Mouse (Mus musculus) stomach, embryonic 15.5 days (tissue): ENCODE measurements around the gene Tjp1. TPM values are rescaled to one million over a fixed set of nuclear protein-coding genes. Genes with fewer than 3 reads are reported as not detected.

Experiments used
- ATAC-seq: fragments of 200-750 bp; cut with Nextera tagmentation; 2 replicates; pipeline ENCODE4 v1.8.0; 2017; ENCODE audit warnings: low read depth, moderate number of reproducible peaks, moderate TSS enrichment; ENCODE audit not compliant: insufficient read depth, low FRiP score
- H3K27ac ChIP-seq: fragments of 300-500 bp; sonication (generic); 2 replicates; pipeline ENCODE4 v1.5.1; 2015; ENCODE audit warnings: mild to moderate bottlenecking, inconsistent platforms
- H3K27me3 ChIP-seq: fragments of 300-500 bp; sonication (generic); replicated peaks from 2 replicates; pipeline ENCODE4 v1.6.1; 2015; ENCODE audit warnings: inconsistent platforms
- H3K36me3 ChIP-seq: fragments of 300-500 bp; sonication (generic); 2 replicates; pipeline ENCODE4 v1.6.1; 2015; ENCODE audit warnings: inconsistent platforms
- H3K4me1 ChIP-seq: fragments of 300-500 bp; sonication (generic); 2 replicates; pipeline ENCODE4 v1.6.1; 2015; ENCODE audit warnings: inconsistent platforms
- H3K4me2 ChIP-seq: fragments of 300-500 bp; sonication (generic); 2 replicates; pipeline ENCODE4 v1.6.1; 2015; ENCODE audit warnings: mild to moderate bottlenecking, inconsistent platforms
- H3K4me3 ChIP-seq: fragments of 300-500 bp; sonication (generic); replicated peaks from 2 replicates; pipeline ENCODE4 v1.5.1; 2015; ENCODE audit warnings: inconsistent platforms
- H3K9ac ChIP-seq: fragments of 300-500 bp; sonication (generic); 2 replicates; pipeline ENCODE4 v1.6.1; 2015; ENCODE audit warnings: inconsistent platforms
- H3K9me3 ChIP-seq: fragments of 300-500 bp; sonication (generic); 2 replicates; pipeline ENCODE4 v1.6.1; 2016; ENCODE audit warnings: inconsistent platforms
- WGBS: fragments of 180-500 bp; shearing (Covaris S2); methylation state at CpG from one replicate; pipeline ENCODE4 v1.1.7; 2015; 5-methylcytosine and 5-hydroxymethylcytosine counted together
- polyA plus RNA-seq: library from polyadenylated mRNA; unstranded; fragments of >200 nt; fragmentation: Nextera tagmentation; extraction: Ambion mirVana; gene quantifications from 2 replicates; pipeline ENCODE4 v1.2.1, GENCODE M21; 2015

Tjp1 gene
- polyA plus RNA-seq, 1 experiment from 2014 or later, result 23.1 TPM

GRCm38 (mm10) chr7:65456031-65456430 is 71.5 kb downstream of the Tjp1 start:
- Histone ChIP-seq H3K4me2 (no peak overlapping the region), H3K27me3 (no peaks in the 10 kb centered on the region), H3K36me3 (no peaks in the 10 kb centered on the region), H3K9me3 (no peaks in the 10 kb centered on the region), H3K4me3 (no peak overlapping the region), H3K9ac (no peak overlapping the region), H3K27ac (no peak overlapping the region), H3K4me1 (peaks cover 4% of the 10 kb centered on the region; the same call in 1 of the 2 replicates)
- 32% methylated on average over 2 of the region's 2 CpGs for WGBS
- ATAC-seq, result no peak

GRCm38 (mm10) chr7:65455208-65455607 is 72.4 kb downstream of the Tjp1 start:
- H3K27me3 ChIP-seq, result no peaks in the 10 kb centered on the region
- 85% methylated on average over 3 of the region's 3 CpGs for WGBS
- H3K4me2 ChIP-seq, result no peak overlapping the region
- ATAC-seq, result no peak
- no peaks in the 10 kb centered on the region for H3K9me3 ChIP-seq
- no peak overlapping the region for H3K9ac ChIP-seq
- H3K36me3 ChIP-seq, result no peaks in the 10 kb centered on the region
- H3K4me3 ChIP-seq, result no peak overlapping the region
- H3K4me1 ChIP-seq, result peaks cover 4% of the 10 kb centered on the region; the same call in 1 of the 2 replicates
- no peak overlapping the region for H3K27ac ChIP-seq

DNA sequence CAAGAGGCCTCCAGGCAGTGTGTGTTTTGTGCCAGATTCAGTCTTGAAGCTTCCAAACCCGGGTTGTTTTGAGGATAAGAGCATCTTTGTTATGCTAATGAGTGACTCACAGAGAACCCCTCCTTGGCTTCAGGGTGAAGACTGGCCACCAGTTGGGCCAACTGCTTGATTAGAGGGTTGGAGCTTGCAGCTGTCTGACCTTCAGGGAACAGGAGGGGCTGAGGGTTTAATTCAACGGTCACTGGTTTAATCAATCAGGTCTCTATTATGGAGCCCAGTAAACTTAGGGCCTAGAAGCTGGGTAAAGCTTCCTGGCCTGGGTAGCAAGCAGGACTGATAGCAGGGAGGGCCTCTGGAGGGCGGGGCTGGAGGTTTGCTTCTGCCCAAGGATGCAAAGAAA is 73.3 kb downstream of the Tjp1 start:
- H3K4me2 ChIP-seq, result no peak overlapping the region
- WGBS, result 43% methylated on average over 3 of the region's 3 CpGs
- peaks cover 4% of the 10 kb centered on the region; the same call in 1 of the 2 replicates for H3K4me1 ChIP-seq
- ATAC-seq, result no peak
- H3K27me3 ChIP-seq, result no peaks in the 10 kb centered on the region
- H3K9me3 ChIP-seq, result no peaks in the 10 kb centered on the region
- no peaks in the 10 kb centered on the region for H3K36me3 ChIP-seq
- no peak overlapping the region for H3K9ac ChIP-seq
- H3K27ac ChIP-seq, result no peak overlapping the region
- no peak overlapping the region for H3K4me3 ChIP-seq

DNA sequence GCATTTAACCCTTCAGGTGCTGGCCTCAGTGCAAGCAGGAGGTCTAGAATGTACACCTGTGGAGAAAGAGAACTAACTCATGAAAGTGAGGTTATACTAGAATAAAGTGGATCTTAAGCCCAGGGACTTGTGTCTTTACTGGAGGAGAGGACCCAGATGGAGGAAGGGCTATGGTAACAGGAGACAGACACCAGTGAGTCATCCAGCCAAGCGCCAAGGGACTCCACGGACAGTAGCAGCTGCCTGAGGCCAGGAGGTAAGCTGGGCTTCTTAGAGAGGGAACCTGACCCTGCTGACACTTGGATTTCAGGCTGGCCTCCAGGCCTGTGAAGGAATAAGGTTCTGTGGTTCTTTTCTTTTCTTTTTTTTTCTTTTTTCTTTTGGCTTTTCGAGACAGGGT is 75.3 kb downstream of the Tjp1 start:
- H3K36me3 ChIP-seq, result no peaks in the 10 kb centered on the region
- no peak overlapping the region for H3K27ac ChIP-seq
- peaks cover 4% of the 10 kb centered on the region; the same call in 1 of the 2 replicates for H3K4me1 ChIP-seq
- ATAC-seq, result no peak
- WGBS, result 78% methylated on average over 3 of the region's 3 CpGs
- no peak overlapping the region for H3K4me2 ChIP-seq
- H3K9me3 ChIP-seq, result no peaks in the 10 kb centered on the region
- no peak overlapping the region for H3K9ac ChIP-seq
- H3K4me3 ChIP-seq, result no peak overlapping the region
- H3K27me3 ChIP-seq, result no peaks in the 10 kb centered on the region

GRCm38 (mm10) chr7:65450158-65450557 is 77.4 kb downstream of the Tjp1 start:
- no peak for ATAC-seq
- Histone ChIP-seq H3K36me3 (no peaks in the 10 kb centered on the region), H3K4me2 (no peak overlapping the region), H3K4me1 (peaks cover 4% of the 10 kb centered on the region; the same call in 1 of the 2 replicates), H3K27ac (no peak overlapping the region), H3K9ac (no peak overlapping the region), H3K4me3 (no peak overlapping the region), H3K27me3 (no peaks in the 10 kb centered on the region), H3K9me3 (no peaks in the 10 kb centered on the region)
- WGBS, result 59% methylated on average over 5 of the region's 5 CpGs

- H3K4me2 ChIP-seq, result no peak overlapping the region
- H3K4me3 ChIP-seq, result no peak overlapping the region
- H3K9ac ChIP-seq, result no peak overlapping the region
- no peaks in the 10 kb centered on the region for H3K27me3 ChIP-seq
- ATAC-seq, result no peak
- 74% methylated on average over 4 of the region's 4 CpGs for WGBS
- no peak overlapping the region for H3K27ac ChIP-seq
- no peaks in the 10 kb centered on the region for H3K9me3 ChIP-seq
- H3K36me3 ChIP-seq, result no peaks in the 10 kb centered on the region
- H3K4me1 ChIP-seq, result no peaks in the 10 kb centered on the region
Observed at GRCm38 (mm10) chr7:65441505-65441904, 86.1 kb downstream of the Tjp1 start.

DNA sequence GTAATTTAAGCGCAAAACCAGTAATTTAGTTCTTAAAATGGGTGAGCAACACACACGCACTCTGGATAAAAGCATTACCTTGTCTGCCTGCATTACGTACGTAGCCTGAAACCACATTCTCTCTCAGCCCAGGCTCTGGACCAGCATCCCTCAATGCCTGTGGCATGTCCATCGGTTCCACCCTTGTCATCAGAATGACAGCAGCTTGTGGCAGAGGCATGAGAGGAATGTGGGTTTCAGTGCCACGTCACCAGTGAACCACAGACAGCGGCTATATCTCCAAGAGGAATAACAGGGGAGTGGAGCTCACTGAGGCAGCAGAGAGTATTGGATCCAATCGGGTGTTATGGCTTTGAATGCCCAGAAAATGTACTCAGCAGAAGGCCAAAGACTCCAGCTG is 88.1 kb downstream of the Tjp1 start:
- Histone ChIP-seq H3K4me3 (no peak overlapping the region), H3K4me1 (no peaks in the 10 kb centered on the region), H3K27me3 (no peaks in the 10 kb centered on the region), H3K9ac (no peak overlapping the region), H3K27ac (no peak overlapping the region), H3K36me3 (no peaks in the 10 kb centered on the region), H3K4me2 (no peak overlapping the region), H3K9me3 (no peaks in the 10 kb centered on the region)
- no peak for ATAC-seq
- WGBS, result 75% methylated on average over 8 of the region's 8 CpGs

- Histone ChIP-seq H3K4me3 (no peak overlapping the region), H3K36me3 (no peaks in the 10 kb centered on the region), H3K27me3 (no peaks in the 10 kb centered on the region), H3K4me2 (no peak overlapping the region), H3K27ac (no peak overlapping the region), H3K9me3 (no peaks in the 10 kb centered on the region), H3K4me1 (no peaks in the 10 kb centered on the region), H3K9ac (no peak overlapping the region)
- no peak for ATAC-seq
- WGBS, result 73% methylated on average over 5 of the region's 5 CpGs
Observed at GRCm38 (mm10) chr7:65438146-65438545, 89.4 kb downstream of the Tjp1 start.

GRCm38 (mm10) chr7:65436921-65437320 is 90.7 kb downstream of the Tjp1 start:
- ATAC-seq, result no peak
- 69% methylated on average over 3 of the region's 3 CpGs for WGBS
- Histone ChIP-seq H3K36me3 (no peaks in the 10 kb centered on the region), H3K27ac (no peak overlapping the region), H3K4me2 (no peak overlapping the region), H3K27me3 (no peaks in the 10 kb centered on the region), H3K4me1 (no peaks in the 10 kb centered on the region), H3K9ac (no peak overlapping the region), H3K4me3 (no peak overlapping the region), H3K9me3 (no peaks in the 10 kb centered on the region)

DNA sequence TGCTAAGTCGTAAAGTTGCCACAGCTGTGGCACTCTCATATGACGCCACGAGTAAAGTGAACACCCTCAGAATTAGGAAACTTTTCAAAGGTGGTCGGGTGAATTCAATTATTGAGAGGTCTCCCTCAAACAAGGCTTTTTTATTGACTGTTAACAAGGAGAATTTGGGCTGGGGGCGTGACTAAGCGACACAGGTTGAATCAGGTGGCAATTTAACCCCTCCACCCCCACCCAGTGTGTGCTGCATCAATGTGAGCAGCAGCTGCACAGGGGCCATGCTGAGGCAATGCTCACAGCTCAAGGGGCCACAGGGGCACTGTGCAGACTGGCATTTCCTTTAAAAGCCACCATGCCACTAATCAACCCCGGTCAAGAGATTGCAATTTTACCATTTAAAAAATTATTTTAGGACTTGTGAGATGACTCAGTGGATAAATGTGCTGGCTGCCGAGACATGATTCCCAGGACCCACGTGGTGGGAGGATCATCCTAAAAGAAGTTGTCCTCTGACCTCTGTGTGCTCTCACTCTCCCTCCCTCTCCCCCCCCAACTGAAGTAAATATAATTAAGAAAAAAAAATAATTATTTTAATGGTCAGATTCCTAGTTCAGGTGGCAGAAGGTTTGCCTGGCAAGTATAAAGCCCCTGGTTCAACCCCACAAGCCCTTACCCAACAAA is 96.4 kb downstream of the Tjp1 start:
- Histone ChIP-seq H3K9ac (no peak overlapping the region), H3K4me3 (no peak overlapping the region), H3K4me2 (no peak overlapping the region), H3K27ac (no peak overlapping the region), H3K9me3 (no peaks in the 10 kb centered on the region), H3K4me1 (0 out of 2 replicates have a peak, but pooled peaks cover 4% of the 10 kb centered on the region), H3K36me3 (no peaks in the 10 kb centered on the region), H3K27me3 (no peaks in the 10 kb centered on the region)
- WGBS, result 36% methylated on average over 9 of the region's 9 CpGs
- ATAC-seq, result no peak

- H3K9ac ChIP-seq, result no peak overlapping the region
- 0 out of 2 replicates have a peak, but pooled peaks cover 4% of the 10 kb centered on the region for H3K4me1 ChIP-seq
- no peaks in the 10 kb centered on the region for H3K9me3 ChIP-seq
- no peak overlapping the region for H3K4me2 ChIP-seq
- ATAC-seq, result no peak
- no peak overlapping the region for H3K4me3 ChIP-seq
- H3K27ac ChIP-seq, result no peak overlapping the region
- no peaks in the 10 kb centered on the region for H3K36me3 ChIP-seq
- no peaks in the 10 kb centered on the region for H3K27me3 ChIP-seq
- 19% methylated on average over 8 of the region's 8 CpGs for WGBS
Observed at GRCm38 (mm10) chr7:65430401-65430800, 97.2 kb downstream of the Tjp1 start.

- no peaks in the 10 kb centered on the region for H3K27me3 ChIP-seq
- H3K9me3 ChIP-seq, result no peaks in the 10 kb centered on the region
- H3K4me2 ChIP-seq, result no peak overlapping the region
- ATAC-seq, result no peak; the same call in 1 of the 2 replicates
- no peaks in the 10 kb centered on the region for H3K4me1 ChIP-seq
- H3K36me3 ChIP-seq, result no peaks in the 10 kb centered on the region
- 52% methylated on average over 8 of the region's 8 CpGs for WGBS
- no peak overlapping the region for H3K4me3 ChIP-seq
- no peak overlapping the region for H3K27ac ChIP-seq
- H3K9ac ChIP-seq, result no peak overlapping the region
Observed at GRCm38 (mm10) chr7:65424519-65424918, 103.1 kb downstream of the Tjp1 start.

GRCm38 (mm10) chr7:65422456-65422855 is 105.1 kb downstream of the Tjp1 start:
- no peak overlapping the region for H3K4me3 ChIP-seq
- no peak for ATAC-seq
- no peaks in the 10 kb centered on the region for H3K27me3 ChIP-seq
- WGBS, result 66% methylated on average over 1 of the region's 1 CpGs
- no peak overlapping the region for H3K9ac ChIP-seq
- H3K9me3 ChIP-seq, result no peaks in the 10 kb centered on the region
- H3K27ac ChIP-seq, result no peak overlapping the region
- H3K36me3 ChIP-seq, result no peaks in the 10 kb centered on the region
- H3K4me2 ChIP-seq, result no peak overlapping the region
- no peaks in the 10 kb centered on the region; the same call in 1 of the 2 replicates for H3K4me1 ChIP-seq
